Mouse (Mus musculus) 416B (cell line): ENCODE measurements around the gene Gm44596.

Source experiments
- DNase-seq: peaks from one replicate; pipeline ENCODE4 v3.0.0; 2011; ENCODE audit warnings: low read depth

The Gm44596 gene

GRCm38 (mm10) chr6:128380594-128381167, 5.4 kb downstream of the Gm44596 start:
- DNase-seq: peak; percentile 30

- DNase-seq: no peak
Observed at GRCm38 (mm10) chr6:128381254-128381653, 6.0 kb downstream of the Gm44596 start.

- no peak for DNase-seq
Observed at GRCm38 (mm10) chr6:128383752-128384151, 8.4 kb downstream of the Gm44596 start.

GRCm38 (mm10) chr6:128385026-128385425, 9.7 kb downstream of the Gm44596 start:
- DNase-seq: no peak

GRCm38 (mm10) chr6:128389185-128389584, 13.9 kb downstream of the Gm44596 start:
- no peak for DNase-seq

- DNase-seq: no peak
Observed at GRCm38 (mm10) chr6:128390683-128391082, 15.4 kb downstream of the Gm44596 start.

- peak; percentile 42 for DNase-seq
Observed at GRCm38 (mm10) chr6:128397574-128398261, 22.4 kb downstream of the Gm44596 start.

- DNase-seq: no peak
Observed at GRCm38 (mm10) chr6:128398996-128399395, 23.7 kb downstream of the Gm44596 start, which contains the start of gene Nrip2. Nrip2 (plus strand) TSS chr6:128399296.

GRCm38 (mm10) chr6:128399421-128400185, 24.3 kb downstream of the Gm44596 start:
- no peak for DNase-seq

- DNase-seq: peak; percentile 77
Observed at GRCm38 (mm10) chr6:128404708-128405107, 29.4 kb downstream of the Gm44596 start.

- DNase-seq: no peak
Observed at GRCm38 (mm10) chr6:128408544-128409125, 33.3 kb downstream of the Gm44596 start.

GRCm38 (mm10) chr6:128410305-128410704, 35.0 kb downstream of the Gm44596 start:
- DNase-seq: no peak

GRCm38 (mm10) chr6:128411115-128411514, 35.8 kb downstream of the Gm44596 start:
- peak; percentile 70 for DNase-seq

- DNase-seq: no peak
Observed at GRCm38 (mm10) chr6:128416169-128416568, 40.9 kb downstream of the Gm44596 start.

GRCm38 (mm10) chr6:128418076-128418475, 42.8 kb downstream of the Gm44596 start:
- no peak for DNase-seq

GRCm38 (mm10) chr6:128421036-128421435, 45.7 kb downstream of the Gm44596 start:
- DNase-seq: peak; percentile 64

- DNase-seq: no peak
Observed at GRCm38 (mm10) chr6:128421480-128421879, 46.2 kb downstream of the Gm44596 start.

- peak; percentile 68 for DNase-seq
Observed at GRCm38 (mm10) chr6:128423496-128424268, 48.4 kb downstream of the Gm44596 start.

- peak; percentile 98 for DNase-seq
Observed at GRCm38 (mm10) chr6:128424269-128425019, 49.1 kb downstream of the Gm44596 start, which contains the start of gene Itfg2. Itfg2 (minus strand) TSS chr6:128424931.

- DNase-seq: no peak
Observed at GRCm38 (mm10) chr6:128425046-128425445, 49.7 kb downstream of the Gm44596 start.

GRCm38 (mm10) chr6:128427571-128427970, 52.3 kb downstream of the Gm44596 start:
- DNase-seq: no peak
